Mouse (Mus musculus) heart, adult 8-10 months (tissue): ENCODE results near the gene Acd. TPM values are rescaled to one million over a fixed set of nuclear protein-coding genes. Genes with fewer than 3 reads are reported as not detected.

Source experiments
- DNase-seq: peaks from one replicate; pipeline ENCODE4 v3.0.0; 2022; ENCODE audit warnings: low spot score
- total RNA-seq, 4 experiments: library from RNA; stranded (reverse); gene quantifications; 2 replicates each; pipeline ENCODE4 v1.2.4; 2022

The Acd gene
- total RNA-seq: 10 to 100 TPM; 10.2 to 11.5 (median 10.5) TPM

GRCm38 (mm10) chr8:105700966-105701824 is at the start of gene Acd, which contains the start of gene Pard6a:
TSS of gene Acd (minus strand) at chr8:105701102.
TSS of gene Pard6a (plus strand) at chr8:105701148.
- peak; percentile 94 for DNase-seq

- DNase-seq: peak; percentile 28
Measured at GRCm38 (mm10) chr8:105750606-105751005, 49.7 kb upstream of the Acd start.

DNA sequence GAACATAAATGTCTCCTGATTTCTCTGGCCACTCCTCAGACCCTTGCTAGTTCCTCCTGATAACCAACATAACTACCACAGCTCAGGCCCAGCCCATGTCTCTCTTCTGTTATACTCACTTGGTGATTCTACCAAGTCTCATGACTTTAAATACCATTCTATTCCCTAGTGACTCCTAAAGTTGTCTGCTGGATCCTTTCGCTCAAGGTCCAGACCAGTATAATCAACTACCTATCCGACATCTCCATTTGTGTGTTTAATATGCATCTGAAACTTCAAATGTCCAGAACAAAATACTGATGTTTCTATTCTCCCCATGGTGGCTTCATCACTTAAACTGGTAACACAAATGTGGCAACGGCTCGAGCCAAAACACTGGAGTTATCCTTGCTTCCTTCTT is 42.4 kb upstream of the Acd start:
- no peak for DNase-seq

DNA sequence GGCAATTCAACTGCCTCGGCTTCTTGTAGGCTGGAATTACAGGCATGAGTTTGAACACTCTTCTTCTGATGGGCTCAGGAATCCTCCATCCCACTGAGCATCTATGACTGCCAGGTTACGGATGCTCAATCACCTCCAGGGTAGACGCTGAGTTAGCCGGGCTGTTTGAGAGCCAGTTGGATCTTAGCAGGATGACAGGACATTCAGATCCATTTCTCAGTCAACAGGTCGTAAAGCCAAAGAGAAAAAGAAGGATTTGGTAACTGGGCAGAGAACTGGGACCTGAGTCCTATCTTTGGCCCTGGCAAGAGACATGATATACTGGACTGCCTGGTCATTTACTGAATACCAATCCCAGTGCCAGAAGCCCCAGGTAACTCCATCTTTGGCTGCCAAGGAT is 38.3 kb upstream of the Acd start:
- DNase-seq: no peak

DNA sequence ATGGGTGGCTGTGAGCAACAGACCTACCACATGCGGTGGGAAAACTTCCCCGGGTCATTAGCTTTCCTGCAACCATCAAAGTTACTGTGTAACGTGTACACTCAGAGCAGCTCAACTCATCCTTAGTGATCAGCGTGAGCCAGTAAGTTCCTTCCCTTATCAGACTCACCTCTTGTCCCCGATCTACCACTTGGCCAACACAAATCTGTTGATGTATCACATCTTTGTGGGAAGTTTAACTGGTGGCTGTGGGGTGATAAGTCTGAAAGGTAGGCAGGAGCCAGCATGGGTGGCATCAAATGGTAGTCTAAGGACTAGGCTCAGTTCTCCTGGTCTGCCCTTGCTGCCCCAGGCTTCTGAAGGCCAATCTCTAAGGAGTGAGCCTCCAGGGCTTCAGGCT is 31.3 kb upstream of the Acd start:
- no peak for DNase-seq

GRCm38 (mm10) chr8:105727397-105728124 is 26.7 kb upstream of the Acd start:
- peak; percentile 81 for DNase-seq

GRCm38 (mm10) chr8:105725726-105726125 is 24.8 kb upstream of the Acd start:
- no peak for DNase-seq

- no peak for DNase-seq
Measured at GRCm38 (mm10) chr8:105722861-105723260, 22.0 kb upstream of the Acd start.

DNA sequence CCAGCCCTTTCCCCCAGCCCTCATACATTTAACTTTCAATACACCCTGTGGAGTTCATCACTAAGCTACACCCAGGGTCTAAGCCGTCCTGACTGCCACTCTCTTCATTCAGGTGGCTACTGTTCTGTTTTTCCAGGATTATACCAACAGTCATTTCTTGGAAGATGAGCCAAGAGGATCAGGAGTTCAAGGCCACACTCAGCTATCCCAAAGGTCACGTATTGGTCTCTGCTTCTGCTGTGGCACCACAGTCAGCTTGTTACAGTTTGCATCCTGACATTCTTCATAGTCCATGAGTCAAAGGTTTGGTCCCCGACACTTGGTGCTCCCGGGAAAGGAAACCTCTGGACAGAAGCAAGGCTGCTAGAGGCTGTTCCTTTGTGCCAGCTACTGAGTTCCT is 18.7 kb upstream of the Acd start:
- no peak for DNase-seq

DNA sequence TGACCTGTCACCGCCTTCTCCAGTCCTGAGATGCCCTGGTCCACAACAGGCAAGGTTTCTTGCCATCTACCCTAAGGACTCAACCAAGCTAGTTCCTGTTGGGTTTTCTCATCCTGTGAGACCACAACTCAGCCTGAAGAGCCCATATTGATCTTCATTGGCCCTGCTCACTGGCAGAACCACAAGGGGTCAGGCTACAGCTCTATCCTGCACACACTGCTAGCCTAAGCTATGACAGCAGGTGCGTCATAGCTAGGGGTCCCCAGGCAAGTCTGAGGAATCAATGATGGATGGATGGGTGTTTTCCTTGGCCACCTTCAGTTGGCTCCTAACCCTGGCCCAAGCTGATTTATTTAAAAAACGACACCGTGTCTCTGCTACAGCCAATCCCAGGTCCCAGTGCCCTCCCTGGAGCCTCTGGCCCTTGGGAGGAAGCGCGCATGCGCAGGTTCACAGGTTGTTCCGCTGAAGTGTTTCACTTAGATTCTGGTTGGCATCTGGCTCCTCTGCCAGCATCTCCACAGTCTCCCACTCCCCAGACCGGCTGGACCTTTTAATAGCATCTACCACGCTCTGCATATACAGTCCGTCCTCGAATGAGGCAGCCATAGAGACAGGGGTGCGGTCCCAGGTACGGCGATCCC is 15.5 kb upstream of the Acd start:
- no peak for DNase-seq

GRCm38 (mm10) chr8:105715042-105715441 is 14.1 kb upstream of the Acd start:
- DNase-seq: peak; percentile 47

DNA sequence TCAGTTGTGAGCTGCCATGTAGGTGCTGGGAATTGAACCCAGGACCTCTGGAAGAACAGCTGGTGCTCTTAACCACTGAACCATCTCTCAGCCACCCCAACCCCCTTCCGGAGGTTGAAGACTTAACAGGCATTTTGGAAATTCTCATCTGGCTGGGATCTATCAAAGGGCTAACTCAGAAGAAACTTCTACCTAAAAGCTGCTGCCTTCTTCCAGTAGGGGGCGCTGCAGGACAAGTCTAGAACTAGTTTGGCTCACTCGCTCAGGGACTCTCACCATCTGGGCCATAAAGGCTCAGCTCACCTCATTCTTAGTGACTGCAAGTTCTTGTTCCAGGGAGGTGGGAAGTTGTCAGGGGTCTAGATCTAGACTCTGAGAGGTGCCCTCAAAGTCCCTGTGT is 13.2 kb upstream of the Acd start:
- peak; percentile 89 for DNase-seq

GRCm38 (mm10) chr8:105712286-105712685 is 11.4 kb upstream of the Acd start:
- no peak for DNase-seq

DNA sequence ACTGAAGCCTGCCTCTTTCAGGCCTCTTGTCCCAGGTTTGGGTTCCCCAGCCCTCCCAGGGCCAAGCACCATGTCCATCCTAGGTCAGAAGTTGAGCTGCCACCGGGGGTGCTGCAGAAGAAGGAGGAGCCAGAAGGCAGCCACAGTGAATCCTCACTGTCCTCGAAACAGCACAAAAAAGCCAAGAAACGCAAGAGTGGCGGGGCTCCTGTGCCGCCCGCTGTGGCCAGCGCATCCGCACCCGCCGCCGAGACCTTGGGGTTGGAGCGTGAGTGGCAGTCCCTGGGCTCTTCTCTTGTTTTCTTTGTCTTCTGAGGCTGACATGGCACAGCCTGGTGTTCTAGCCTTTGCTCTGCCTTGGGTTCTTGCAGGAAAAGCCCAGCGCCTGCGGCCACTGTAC is 8.4 kb upstream of the Acd start:
- DNase-seq: no peak

DNA sequence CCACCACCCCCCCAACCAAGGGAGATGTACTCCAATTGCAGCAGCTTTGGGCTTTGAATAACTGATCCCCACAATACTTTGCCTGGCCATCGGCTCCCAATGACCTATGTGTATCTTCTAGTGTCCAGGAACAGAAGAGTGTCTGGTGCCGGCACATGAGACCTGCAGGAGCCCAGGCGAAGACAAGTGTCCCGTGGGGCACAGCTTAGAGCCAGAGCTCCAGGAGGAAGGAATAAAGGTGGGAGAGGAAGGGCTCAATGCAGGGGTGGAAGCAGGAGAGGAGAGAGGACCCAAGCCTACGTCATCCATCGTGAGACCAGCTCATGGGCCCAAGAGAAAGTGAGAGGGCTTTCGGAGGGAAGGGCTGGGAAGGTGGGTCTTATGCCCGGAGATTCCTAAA is 7.8 kb upstream of the Acd start:
- no peak for DNase-seq

GRCm38 (mm10) chr8:105707498-105708403 is 6.8 kb upstream of the Acd start, which contains the start of the genes 4933405L10Rik and Enkd1:
TSS of gene 4933405L10Rik (plus strand) at chr8:105707655.
TSS of gene Enkd1 (minus strand) at chr8:105708210.
- DNase-seq: peak; percentile 90

DNA sequence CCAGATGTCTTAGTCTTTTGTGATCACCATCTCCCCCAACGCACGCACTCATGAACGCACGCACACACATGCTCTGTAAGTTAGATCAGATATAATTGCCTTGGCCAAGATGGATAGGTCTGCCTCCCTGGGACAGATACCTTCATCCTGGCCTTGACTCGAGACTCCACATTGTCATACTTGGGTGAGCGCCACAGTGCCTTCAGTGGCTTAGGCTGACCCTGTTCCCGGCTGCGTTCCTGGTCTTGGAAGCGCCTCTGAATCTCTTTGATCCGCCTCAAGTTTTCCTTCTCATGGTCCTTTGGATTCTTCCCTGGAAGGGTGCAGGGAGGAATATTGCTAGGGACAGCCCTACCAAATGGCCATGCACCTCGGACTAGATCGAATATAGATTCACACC is 5.5 kb upstream of the Acd start:
- no peak for DNase-seq

GRCm38 (mm10) chr8:105704955-105705354 is 4.1 kb upstream of the Acd start:
- no peak for DNase-seq

DNA sequence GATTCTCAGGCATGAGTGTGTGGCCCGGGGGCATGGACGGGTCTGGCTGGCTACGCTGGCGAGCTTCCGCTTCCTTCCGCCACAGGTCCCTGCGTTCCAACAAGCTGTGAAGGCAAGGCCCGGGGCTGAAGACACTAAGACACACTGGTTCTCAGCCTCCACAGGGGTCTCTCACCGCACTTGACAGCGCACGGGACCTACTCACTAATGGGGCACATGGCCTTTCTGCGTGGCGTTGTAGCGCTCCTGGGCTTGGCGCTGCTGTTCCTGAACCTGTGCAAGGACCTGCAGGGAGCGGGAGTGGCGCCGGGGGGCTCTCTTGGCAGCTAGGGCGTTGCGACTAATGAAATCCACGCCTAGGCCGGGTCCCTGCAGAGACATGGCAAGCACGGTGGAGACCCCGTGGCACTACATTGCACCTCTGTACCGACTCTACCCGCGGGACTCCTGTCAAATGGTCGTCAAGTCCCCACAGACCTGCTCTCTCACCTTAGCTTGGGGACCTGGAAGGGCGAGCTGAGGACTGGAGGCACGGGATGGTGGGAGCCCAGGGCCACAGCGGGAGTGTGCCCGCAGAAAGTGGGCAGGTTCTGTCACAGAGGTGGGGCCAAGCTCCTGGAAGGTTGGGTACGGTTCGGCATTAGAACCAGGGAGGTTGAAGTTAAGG is 3.4 kb upstream of the Acd start:
- DNase-seq: no peak

DNA sequence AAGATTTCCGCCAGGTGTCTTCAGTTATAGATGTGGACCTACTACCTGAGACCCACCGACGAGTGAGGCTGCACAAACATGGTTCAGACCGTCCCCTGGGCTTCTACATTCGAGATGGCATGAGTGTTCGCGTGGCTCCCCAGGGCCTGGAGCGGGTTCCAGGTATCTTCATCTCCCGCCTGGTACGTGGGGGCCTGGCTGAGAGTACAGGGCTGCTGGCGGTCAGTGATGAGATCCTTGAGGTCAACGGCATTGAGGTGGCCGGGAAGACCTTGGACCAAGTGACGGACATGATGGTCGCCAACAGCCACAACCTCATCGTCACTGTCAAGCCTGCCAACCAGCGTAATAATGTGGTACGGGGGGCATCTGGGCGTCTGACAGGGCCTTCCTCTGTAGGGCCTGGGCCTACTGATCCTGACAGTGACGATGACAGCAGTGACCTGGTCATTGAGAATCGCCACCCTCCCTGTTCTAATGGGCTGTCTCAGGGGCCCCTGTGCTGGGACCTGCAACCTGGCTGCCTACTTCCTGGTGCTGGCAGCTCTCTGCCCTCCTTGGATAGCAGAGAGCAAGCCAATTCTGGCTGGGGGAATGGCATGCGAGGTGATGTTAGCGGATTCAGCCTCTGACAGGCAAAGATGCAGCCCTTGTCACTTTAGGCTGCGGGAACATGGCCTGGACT is 2.0 kb upstream of the Acd start:
- no peak for DNase-seq
